Mouse (Mus musculus) megakaryocyte, adult 5-6 weeks (primary cell): ENCODE results near the gene Ghrh. TPM values are rescaled to one million over a fixed set of nuclear protein-coding genes. Genes with fewer than 3 reads are reported as not detected.
"Not testable (repeated sequence)": the region's sequence is repeated elsewhere in the genome, so short reads cannot be mapped to it uniquely, and the experiment has no call there.

Experiments used
- ATAC-seq: 2 replicates; pipeline ENCODE4 v1.8.0; 2016; ENCODE audit warnings: mild to moderate bottlenecking, inconsistent platforms; ENCODE audit not compliant: poor library complexity, severe bottlenecking
- total RNA-seq, 2 experiments: library from RNA; stranded (forward) in 1 of 2; stranded (reverse) in 1 of 2; fragments of 153-499, 151-499 nt in 1 of 2; fragments of 221-1000, 200-1000 nt in 1 of 2; gene quantifications; 2 replicates each; pipeline versions ENCODE4 v1.2.3 to v1.2.4; 2015 to 2017

Ghrh gene
- not detected in 2 replicates for total RNA-seq (2015)
- not detected in 2 replicates for total RNA-seq (2017)

GRCm38 (mm10) chr2:157347361-157348159 lies at the start of gene Ghrh:
TSS of gene Ghrh (minus strand) at chr2:157347506.
- ATAC-seq = no peak

DNA sequence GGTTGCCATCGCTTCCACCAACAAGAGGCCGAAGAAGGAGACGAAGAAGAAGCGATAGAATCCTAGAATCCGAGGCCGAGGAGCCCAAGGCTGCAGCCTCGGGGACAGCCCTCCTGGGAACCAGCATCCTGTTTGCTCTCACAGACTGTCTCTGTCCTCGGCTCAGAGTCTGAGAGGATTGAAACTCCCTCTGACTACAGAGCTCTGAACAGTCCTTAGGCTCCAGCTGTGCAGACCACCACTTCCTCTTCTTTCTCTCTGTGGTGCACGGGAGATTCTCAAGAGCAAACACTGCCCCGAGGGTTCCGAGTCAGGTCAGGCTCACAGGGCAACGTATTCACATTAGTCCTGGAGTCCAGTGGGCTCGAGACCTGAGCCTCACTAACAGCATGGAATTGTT lies 48.7 kb upstream of the Ghrh start:
- peak; percentile 60 for ATAC-seq

GRCm38 (mm10) chr2:157395371-157395770 lies 48.1 kb upstream of the Ghrh start:
- ATAC-seq = no peak

- no peak for ATAC-seq
These were observed 47.6 kb upstream of the Ghrh start for GRCm38 (mm10) chr2:157394868-157395267.

- ATAC-seq = no peak
These were observed 46.2 kb upstream of the Ghrh start for GRCm38 (mm10) chr2:157393549-157393948.

DNA sequence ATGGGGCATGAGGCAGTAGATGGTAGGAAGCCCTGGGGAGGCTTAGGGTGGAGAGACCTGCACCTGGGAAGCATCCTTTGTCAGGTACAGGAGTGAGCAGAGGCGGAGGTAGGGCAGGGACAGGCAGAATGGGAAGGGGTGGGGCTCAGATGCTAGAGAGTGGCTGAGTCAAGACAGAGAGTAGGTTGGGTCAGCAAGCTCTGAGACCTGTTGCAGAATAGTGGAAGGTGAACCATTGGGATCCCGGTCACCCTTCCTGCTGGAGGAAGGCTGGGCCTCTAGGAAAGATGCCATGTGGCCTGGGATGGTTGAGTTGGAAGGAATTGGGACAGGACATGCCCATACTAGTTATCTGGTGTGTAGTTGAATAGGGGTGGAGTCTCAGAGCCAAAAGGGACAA lies 45.0 kb upstream of the Ghrh start:
- ATAC-seq = no peak

DNA sequence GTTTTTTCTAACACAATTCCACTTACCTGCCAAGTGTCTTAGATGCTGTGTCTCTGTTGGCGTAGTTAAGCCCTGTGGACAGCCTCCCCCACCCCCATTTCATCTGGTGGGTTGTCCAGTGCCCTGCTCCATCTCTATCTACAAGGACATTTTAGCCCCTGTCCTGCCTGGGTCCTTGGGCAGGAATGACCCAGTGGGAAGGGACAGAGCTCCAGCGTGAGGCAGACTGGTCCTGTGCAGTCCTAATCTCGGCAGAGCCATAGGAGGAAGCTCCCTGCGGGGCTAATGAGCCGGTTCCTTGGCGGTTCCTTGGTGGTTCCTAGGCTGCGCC lies 42.2 kb upstream of the Ghrh start:
- ATAC-seq = no peak

DNA sequence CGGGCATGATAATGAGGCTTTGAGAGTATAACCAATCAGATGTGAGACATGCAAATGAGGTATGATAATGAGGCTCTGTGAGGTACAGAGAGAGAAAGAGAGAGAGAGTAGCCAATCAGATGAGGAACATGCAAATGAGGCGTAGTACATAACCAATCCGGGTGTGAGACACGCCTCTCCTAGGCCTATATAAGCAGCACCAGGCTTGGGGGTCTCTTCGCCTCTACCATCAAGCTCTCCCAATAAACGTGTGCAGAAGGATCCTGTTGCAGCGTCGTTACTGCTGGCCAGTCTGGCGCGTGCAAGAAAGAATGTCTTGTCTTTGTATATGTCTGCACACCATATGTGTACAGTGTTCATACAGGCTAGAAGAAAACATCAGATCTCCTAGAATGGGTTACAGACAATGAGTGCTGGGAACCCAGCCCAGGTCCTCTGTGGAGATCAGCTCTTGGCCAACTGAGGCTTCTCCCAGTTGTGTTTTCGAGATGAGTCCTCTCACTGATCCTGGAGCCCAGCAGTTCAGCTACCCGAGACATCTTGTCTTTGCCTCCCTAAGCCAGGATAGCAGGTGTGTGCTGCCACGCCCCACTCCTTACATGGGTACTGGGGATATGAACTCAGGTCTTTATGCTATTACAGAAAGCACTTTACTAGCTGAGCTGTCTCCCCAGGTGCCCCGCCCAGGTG lies 41.7 kb upstream of the Ghrh start:
- not testable (repeated sequence) for ATAC-seq

DNA sequence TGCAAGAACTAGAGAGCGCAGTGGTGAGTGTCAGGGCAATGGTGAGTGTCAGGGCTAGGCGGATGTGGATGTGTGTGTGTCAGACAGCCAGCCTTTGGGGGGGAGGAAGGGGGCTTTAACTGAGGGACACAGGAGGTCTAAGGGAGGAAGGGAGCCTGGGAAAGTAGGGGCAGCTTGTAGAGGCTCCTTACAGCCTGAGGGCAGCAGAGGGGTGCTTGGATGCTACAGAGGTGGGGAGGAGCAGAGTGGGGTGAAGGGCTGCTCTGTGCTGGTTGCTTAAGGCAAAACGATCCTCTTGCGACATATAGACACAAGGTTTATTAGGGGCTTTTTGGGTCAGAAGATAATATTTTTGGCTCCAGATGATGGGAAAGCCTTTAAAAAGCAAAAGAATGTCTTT lies 37.5 kb upstream of the Ghrh start:
- ATAC-seq = no peak

GRCm38 (mm10) chr2:157376995-157377394 lies 29.7 kb upstream of the Ghrh start:
- no peak for ATAC-seq

- no peak for ATAC-seq
These were observed 28.8 kb upstream of the Ghrh start for GRCm38 (mm10) chr2:157375794-157376757.

DNA sequence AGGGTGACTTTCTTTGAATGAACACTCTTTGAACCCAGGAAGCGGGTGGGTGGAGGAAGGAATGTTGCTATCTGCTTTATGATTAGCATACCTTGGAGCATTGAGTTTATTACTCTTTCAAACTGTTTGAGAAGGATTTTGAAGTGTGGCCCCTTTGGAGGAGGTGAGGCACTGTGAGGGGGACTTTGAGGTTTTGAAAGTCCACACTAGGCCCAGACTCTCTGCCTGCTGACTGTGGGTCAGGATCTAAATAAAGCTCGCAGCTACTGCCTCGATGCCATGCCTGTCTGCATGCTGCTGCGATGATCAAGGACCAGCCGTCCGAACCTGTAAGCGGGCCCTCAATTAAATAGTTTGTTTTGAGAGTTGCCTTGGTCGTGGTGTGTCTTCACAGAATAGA lies 27.7 kb upstream of the Ghrh start:
- ATAC-seq = no peak

GRCm38 (mm10) chr2:157373681-157374080 lies 26.4 kb upstream of the Ghrh start:
- ATAC-seq = no peak

DNA sequence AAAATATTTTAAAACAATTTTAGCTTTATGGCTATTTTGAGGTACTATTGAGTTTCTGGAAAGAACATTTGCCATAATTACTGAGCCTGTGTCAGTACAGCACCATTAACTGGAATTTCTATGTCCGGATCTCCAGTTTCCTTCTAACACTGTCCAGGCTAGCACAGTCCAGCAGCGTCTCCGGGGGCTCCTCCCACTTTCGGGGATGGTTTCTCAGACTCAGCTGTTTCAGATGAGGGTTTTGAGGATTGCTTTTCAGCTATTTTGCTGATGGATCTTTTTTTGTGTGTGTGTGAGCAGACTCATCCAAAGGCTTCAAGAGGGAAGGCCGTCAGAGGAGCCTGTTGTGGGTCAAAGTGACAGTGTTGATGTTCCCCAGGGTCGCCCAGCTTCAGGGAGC lies 24.4 kb upstream of the Ghrh start:
- ATAC-seq = no peak

DNA sequence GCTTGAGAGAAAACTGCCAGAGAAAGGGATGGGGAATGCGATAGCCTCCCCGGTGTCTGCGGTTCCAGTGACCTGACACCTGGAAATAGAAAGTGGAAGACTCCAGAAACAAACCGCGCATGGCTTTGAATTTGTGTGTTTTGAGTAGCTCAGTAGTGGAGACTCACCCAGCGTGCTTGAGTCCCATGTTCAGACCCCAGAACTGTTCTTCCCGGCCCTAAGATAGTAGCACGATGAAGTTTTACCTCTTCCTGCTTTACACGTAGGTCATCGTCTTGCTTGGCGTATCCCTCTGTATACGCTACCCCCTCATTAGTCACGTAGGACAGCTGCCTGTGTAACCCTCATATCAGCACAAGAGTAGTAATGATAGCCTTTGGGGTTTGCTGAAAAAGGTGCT lies 20.7 kb upstream of the Ghrh start:
- ATAC-seq = 0 out of 2 replicates have a peak, but pooled peaks have one; percentile 1

DNA sequence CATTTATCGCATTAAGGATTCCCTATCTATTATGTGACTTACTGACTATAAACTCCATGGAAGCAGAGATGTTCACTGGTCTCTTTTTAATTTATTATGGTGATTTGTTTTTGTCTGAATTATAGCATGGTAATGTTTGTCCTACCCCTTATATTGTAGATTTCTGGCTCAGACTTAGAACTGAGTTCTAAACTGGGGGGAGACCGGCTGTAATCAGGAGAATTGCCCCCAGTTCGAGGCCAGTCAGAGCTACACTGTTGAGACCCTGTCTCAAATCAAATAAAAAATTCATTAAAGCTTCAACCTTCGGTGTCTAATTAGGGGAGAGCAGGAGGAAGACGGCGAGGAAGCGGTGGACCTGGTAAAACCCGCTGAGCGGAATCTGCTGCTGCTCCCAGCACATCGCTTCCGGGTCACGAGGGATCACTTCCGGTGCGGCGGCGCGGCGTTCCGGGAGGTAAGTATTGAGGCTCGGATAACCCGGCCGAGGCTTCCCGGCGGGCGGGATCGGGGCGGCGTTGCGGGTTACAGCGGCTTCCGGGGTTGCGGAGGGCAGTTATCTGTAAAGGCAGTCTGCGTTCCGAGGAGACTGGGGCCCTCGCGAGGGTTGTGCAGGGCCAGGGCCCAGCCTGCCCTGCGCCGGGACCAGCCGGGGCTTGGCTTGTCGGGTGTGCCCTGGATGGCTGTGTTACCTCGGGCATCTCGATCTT lies 20.0 kb upstream of the Ghrh start, which contains the start of gene Manbal:
Gene Manbal, plus strand, starts transcription at position 411 of the 710 bp plus-strand sequence.
- ATAC-seq = peak; percentile 93

- ATAC-seq = peak; percentile 52
These were observed 19.5 kb upstream of the Ghrh start for GRCm38 (mm10) chr2:157366762-157367161.

GRCm38 (mm10) chr2:157363031-157363430 lies 15.7 kb upstream of the Ghrh start:
- no peak for ATAC-seq

DNA sequence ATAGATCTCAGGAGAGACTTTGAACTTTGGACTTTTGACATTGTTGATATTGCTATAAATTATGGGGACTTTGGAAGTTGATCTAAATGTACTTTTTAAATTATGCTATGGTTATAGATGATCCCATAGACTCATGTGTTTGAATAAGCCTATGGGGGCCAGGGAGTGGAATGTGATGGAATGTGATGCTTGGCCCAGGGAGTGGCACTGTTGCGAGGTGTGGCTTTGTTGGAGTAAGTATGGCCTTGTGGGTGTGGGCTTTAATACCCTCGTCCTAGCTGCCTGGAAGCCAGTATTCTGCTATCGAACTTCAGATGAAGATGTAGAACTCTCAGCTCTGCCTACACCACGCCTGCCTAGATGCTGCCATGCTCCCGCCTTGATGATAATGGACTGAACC lies 12.7 kb upstream of the Ghrh start:
- ATAC-seq = no peak

DNA sequence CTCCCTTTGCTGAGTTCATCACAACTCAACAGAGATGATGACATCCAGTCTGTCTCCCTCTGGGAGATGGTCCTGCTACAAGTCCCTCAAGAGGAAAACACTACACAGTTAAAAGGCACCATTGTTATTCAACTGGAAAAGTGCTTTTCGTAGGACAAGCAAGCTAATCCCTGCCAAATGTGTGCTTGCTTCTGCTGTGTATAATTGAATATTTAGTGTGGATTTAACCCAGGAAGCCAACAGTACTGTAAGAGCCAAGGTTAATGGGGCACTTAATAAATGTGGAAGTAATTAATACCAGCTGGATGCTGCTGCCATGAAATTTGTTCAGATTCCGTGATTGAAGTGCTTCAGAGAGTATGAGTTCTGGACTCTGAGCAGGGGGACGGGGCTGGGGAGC lies 6.8 kb upstream of the Ghrh start:
- no peak for ATAC-seq

GRCm38 (mm10) chr2:157353183-157353582 lies 5.9 kb upstream of the Ghrh start:
- no peak for ATAC-seq
